Mouse (Mus musculus) small intestine, adult 2 months (tissue): ENCODE data around the gene Pnkp.

Experiments
- CTCF ChIP-seq: fragments of 200-500 bp; IDR thresholded peaks from 2 replicates; pipeline ENCODE4 v1.5.1; 2012; ENCODE audit warnings: low read depth, mild to moderate bottlenecking, control low read depth, inconsistent platforms, low read length, moderate library complexity, mixed read lengths; ENCODE audit not compliant: insufficient replicate concordance, insufficient read length; ENCODE audit errors: extremely low read depth
- POLR2A ChIP-seq: fragments of 200-500 bp; IDR thresholded peaks from 2 replicates; pipeline ENCODE4 v1.6.1; 2012; ENCODE audit warnings: low read depth, mild to moderate bottlenecking, control low read depth, inconsistent platforms, low read length, moderate library complexity

DNA sequence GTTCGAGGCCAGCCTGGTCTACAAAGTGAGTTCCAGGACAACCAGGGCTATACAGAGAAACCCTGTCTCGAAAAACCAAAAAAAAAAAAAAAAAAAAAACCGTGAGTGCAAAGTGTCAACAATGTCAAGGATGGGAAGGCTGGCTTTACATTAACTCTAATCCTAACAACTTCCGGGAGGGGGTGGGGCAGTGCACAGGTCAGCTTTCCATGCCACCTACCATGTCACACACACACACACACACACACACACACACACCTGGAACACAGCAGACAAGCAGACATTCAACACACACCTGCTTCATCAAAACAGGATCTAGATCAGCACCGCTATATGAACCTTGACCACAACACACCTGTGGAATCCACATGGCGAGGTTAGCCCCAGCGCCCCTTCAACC is 33.2 kb downstream of the Pnkp start:
- TF ChIP-seq POLR2A, result no peak
- no peak for TF ChIP-seq CTCF
